Mouse (Mus musculus) G1E (cell line): ENCODE measurements around the gene Tmprss4. TPM values are rescaled to one million over a fixed set of nuclear protein-coding genes. Genes with fewer than 3 reads are reported as not detected.

Source experiments
- ATAC-seq: 2 replicates; pipeline ENCODE4 v1.8.0; 2016; ENCODE audit warnings: mild to moderate bottlenecking; ENCODE audit not compliant: insufficient number of reproducible peaks, poor library complexity, low FRiP score, severe bottlenecking; ENCODE audit errors: extremely low read depth
- DNase-seq: peaks from one replicate; pipeline ENCODE4 v3.0.0; 2012; ENCODE audit warnings: low spot score
- H3K27me3 ChIP-seq: 2 replicates; pipeline ENCODE4 v1.6.1; 2012; ENCODE audit warnings: mild to moderate bottlenecking, low read length, inconsistent platforms; ENCODE audit not compliant: insufficient read depth
- H3K36me3 ChIP-seq: replicated peaks from 2 replicates; pipeline ENCODE3; 2012; ENCODE audit warnings: mild to moderate bottlenecking, inconsistent platforms
- H3K4me1 ChIP-seq: 2 replicates; pipeline ENCODE4 v1.6.1; 2012; ENCODE audit warnings: low read depth, low read length, inconsistent platforms, mixed read lengths; ENCODE audit not compliant: insufficient read depth
- H3K4me3 ChIP-seq: 2 replicates; pipeline ENCODE4 v1.5.1; 2012; ENCODE audit warnings: low read depth, mild to moderate bottlenecking, inconsistent platforms, low read length, moderate library complexity, mixed read lengths
- H3K9me3 ChIP-seq: replicated peaks from 2 replicates; pipeline ENCODE4 v1.6.1; 2012; ENCODE audit warnings: inconsistent platforms
- CTCF ChIP-seq: IDR thresholded peaks from 2 replicates; pipeline ENCODE4 v1.5.1; 2012; ENCODE audit warnings: low read depth, low read length, inconsistent platforms, mixed read lengths
- GATA1 ChIP-seq: IDR thresholded peaks from 2 replicates; pipeline ENCODE4 v1.6.1; 2012; ENCODE audit warnings: borderline replicate concordance, low read length, inconsistent platforms, mixed read lengths
- GATA2 ChIP-seq: IDR thresholded peaks from 2 replicates; pipeline ENCODE4 v1.6.1; 2012; ENCODE audit warnings: low read depth, low read length, inconsistent platforms, borderline replicate concordance
- POLR2AphosphoS5 ChIP-seq: IDR thresholded peaks from 2 replicates; pipeline ENCODE4 v1.6.1; 2012; ENCODE audit warnings: low read depth, low read length, inconsistent platforms; ENCODE audit not compliant: insufficient replicate concordance
- TAL1 ChIP-seq: conservative IDR thresholded peaks from 2 replicates; pipeline ENCODE4 v1.6.1; 2012; ENCODE audit warnings: low read depth, low read length, inconsistent platforms, mixed read lengths
- polyA plus RNA-seq: library from polyadenylated mRNA; stranded (reverse); fragments of >175 nt; gene quantifications from 2 replicates; pipeline ENCODE4 v1.2.3, GENCODE M21; 2012
- total RNA-seq, 2 experiments: library from RNA; stranded (forward) in 1 of 2; stranded (reverse) in 1 of 2; fragments of 200-1000 nt in 1 of 2; fragments of >200 nt in 1 of 2; fragmentation: Nextera tagmentation in 1 of 2; gene quantifications; 2 replicates each; pipeline ENCODE4 v1.2.3; 2014 to 2017

Tmprss4 gene
- total and polyA plus RNA-seq, 3 experiments = 0.11 TPM; not detected in 2

- ATAC-seq (no peak), DNase-seq (no peak)
- Histone ChIP-seq H3K27me3 (peaks cover 2% of the 10 kb centered on the region; the same call in 1 of the 2 replicates), H3K4me1 (no peaks in the 10 kb centered on the region), H3K36me3 (no peaks in the 10 kb centered on the region), H3K4me3 (no peak overlapping the region), H3K9me3 (peaks cover 4% of the 10 kb centered on the region)
- TF ChIP-seq TAL1 (no peak), POLR2AphosphoS5 (no peak), CTCF (no peak), GATA2 (no peak), GATA1 (no peak)
These were observed 30.4 kb downstream of the Tmprss4 start for GRCm38 (mm10) chr9:45173475-45173874.

DNA sequence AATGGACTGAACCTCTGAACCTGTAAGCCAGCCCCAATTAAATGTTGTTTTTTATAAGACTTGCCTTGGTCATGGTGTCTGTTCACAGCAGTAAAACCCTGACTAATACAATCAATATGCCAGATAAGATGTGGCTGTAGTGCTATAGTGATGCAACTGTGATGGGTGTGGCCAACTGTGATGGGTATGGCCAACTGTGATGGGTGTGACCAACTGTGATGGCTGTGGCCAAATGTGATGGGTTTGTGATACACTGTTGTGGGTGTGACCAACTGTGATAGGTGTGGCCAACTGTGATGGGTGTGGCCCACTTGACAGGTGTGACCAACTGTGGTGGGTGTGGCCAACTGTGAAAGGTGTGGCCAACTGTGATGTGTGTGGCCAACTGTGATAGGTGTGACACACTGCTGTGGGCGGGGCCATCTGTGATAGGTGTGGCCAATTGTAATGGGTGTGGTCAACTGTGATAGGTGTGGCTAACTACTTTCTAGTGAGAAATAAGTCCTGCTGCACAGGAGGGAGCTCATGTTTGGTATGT lies 32.8 kb downstream of the Tmprss4 start:
- no peak for DNase-seq
- Histone ChIP-seq H3K9me3 (peaks cover 4% of the 10 kb centered on the region), H3K36me3 (no peaks in the 10 kb centered on the region), H3K4me3 (0 out of 2 replicates have a peak overlapping the region, but pooled peaks have one; percentile 3), H3K4me1 (no peaks in the 10 kb centered on the region), H3K27me3 (peaks cover 2% of the 10 kb centered on the region; the same call in 1 of the 2 replicates)
- TF ChIP-seq GATA2 (no peak), CTCF (no peak), GATA1 (no peak), TAL1 (no peak), POLR2AphosphoS5 (no peak)
- ATAC-seq = no peak

GRCm38 (mm10) chr9:45170150-45170549 lies 33.7 kb downstream of the Tmprss4 start:
- peaks cover 2% of the 10 kb centered on the region; the same call in 1 of the 2 replicates for H3K27me3 ChIP-seq
- no peak overlapping the region for H3K4me3 ChIP-seq
- H3K36me3 ChIP-seq = no peaks in the 10 kb centered on the region
- ATAC-seq (no peak), DNase-seq (no peak)
- TF ChIP-seq POLR2AphosphoS5 = no peak
- no peak for TF ChIP-seq GATA1
- no peak for TF ChIP-seq GATA2
- TF ChIP-seq CTCF = no peak
- TF ChIP-seq TAL1 = no peak
- peaks cover 4% of the 10 kb centered on the region for H3K9me3 ChIP-seq
- no peaks in the 10 kb centered on the region for H3K4me1 ChIP-seq

GRCm38 (mm10) chr9:45167903-45168302 lies 36.0 kb downstream of the Tmprss4 start:
- H3K9me3 ChIP-seq = peaks cover 4% of the 10 kb centered on the region
- no peaks in the 10 kb centered on the region for H3K36me3 ChIP-seq
- ATAC-seq (no peak), DNase-seq (no peak)
- H3K4me1 ChIP-seq = no peaks in the 10 kb centered on the region
- no peaks in the 10 kb centered on the region for H3K27me3 ChIP-seq
- no peak overlapping the region for H3K4me3 ChIP-seq
- TF ChIP-seq GATA2 (no peak), TAL1 (no peak), GATA1 (no peak), CTCF (no peak), POLR2AphosphoS5 (no peak)

DNA sequence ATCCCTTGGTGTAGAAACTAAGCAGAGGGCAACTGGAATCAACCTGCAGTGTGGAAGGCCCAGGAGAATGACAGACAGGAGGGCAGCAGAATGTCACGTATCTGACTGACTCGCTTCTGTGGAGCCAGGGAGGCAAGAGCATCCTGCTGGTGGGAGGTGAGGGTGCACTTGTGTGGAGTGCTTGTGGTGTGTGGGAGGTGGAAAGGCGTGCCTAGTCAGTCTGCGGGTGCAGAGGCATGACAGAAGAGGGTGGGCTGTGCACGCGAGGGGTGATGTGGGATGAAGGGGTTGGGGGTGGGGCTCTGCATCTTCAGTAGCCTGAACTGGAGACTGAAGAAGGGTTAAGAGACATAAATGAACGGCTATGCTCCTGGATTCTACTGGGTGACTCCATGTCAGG lies 50.5 kb downstream of the Tmprss4 start:
- ATAC-seq = no peak
- Histone ChIP-seq H3K36me3 (no peaks in the 10 kb centered on the region), H3K4me1 (no peaks in the 10 kb centered on the region), H3K27me3 (peaks cover 7% of the 10 kb centered on the region), H3K9me3 (0 out of 2 replicates have a peak, but pooled peaks cover 2% of the 10 kb centered on the region), H3K4me3 (no peak overlapping the region)
- no peak for DNase-seq
- TF ChIP-seq CTCF = no peak
- TF ChIP-seq POLR2AphosphoS5 = no peak
- TF ChIP-seq GATA1 = no peak
- no peak for TF ChIP-seq TAL1
- TF ChIP-seq GATA2 = no peak

DNA sequence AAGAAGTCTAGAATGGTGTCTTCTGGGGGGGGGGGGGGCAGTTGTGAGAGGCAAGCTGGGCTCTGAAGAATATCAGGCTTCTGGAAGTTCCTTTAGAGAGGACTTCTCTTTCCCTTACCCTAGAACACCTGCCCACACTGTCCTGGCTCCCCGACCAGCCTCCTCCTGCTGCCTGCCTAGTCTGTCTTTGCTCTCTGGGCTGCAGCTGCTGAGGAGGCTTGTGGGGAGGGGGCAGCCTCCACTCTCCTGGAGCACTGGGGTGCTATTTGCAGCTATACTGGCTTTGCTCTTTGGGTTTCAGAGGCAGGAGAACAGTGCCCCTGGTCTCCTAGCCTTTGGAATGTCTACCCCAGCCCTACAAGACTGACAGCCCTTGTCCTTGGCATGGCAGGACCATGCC lies 53.0 kb downstream of the Tmprss4 start:
- Histone ChIP-seq H3K4me3 (no peak overlapping the region), H3K4me1 (no peaks in the 10 kb centered on the region), H3K9me3 (no peaks in the 10 kb centered on the region), H3K27me3 (peaks cover 10% of the 10 kb centered on the region), H3K36me3 (no peaks in the 10 kb centered on the region)
- no peak for TF ChIP-seq CTCF
- no peak for TF ChIP-seq GATA1
- no peak for TF ChIP-seq POLR2AphosphoS5
- no peak for TF ChIP-seq TAL1
- no peak for TF ChIP-seq GATA2
- ATAC-seq (no peak), DNase-seq (no peak)

DNA sequence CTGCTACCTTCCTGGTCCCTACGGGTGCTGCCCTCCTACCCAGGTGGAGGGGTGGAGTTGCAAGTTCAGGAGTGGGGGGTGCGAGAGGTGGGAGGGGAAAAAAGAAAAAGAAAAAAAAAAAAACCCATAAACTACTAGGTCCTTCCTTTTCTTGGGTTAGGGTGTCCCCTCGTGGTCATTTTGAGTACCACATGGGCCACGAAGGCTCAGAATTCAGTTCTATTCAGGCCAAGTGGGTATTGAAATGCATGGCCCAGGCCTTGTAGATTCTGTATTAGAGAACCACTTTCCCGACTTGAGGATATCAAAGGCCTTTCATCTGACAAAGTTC lies 57.7 kb downstream of the Tmprss4 start:
- H3K4me1 ChIP-seq = no peaks in the 10 kb centered on the region
- TF ChIP-seq TAL1 = no peak
- no peak for TF ChIP-seq POLR2AphosphoS5
- TF ChIP-seq CTCF = peak; percentile 48
- no peak overlapping the region for H3K4me3 ChIP-seq
- no peaks in the 10 kb centered on the region for H3K9me3 ChIP-seq
- DNase-seq (no peak), ATAC-seq (no peak)
- H3K36me3 ChIP-seq = no peaks in the 10 kb centered on the region
- peaks cover 14% of the 10 kb centered on the region for H3K27me3 ChIP-seq
